In the genomic region with DNA sequence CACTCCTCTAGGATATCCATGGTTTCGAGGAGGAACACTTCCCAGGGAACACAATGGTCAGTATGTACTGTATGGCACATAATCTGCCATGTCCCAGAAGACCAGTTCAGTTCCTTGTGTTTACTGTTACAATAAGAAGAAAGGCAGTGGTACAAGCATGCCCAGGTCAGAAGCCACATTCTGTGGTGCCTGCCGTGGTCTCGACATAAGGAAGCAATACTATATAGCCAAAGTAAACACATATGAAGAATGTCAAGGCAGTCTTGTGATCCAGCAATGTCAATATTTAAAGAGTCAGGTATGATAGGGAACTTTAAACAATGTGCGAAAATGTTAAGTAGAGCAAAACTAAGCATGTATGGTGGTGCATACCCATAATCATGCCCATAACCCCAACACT, we compare ENCODE assay signal across 26 mouse cellular contexts. TPM values are rescaled to one million over a fixed set of nuclear protein-coding genes. Genes with fewer than 3 reads are reported as not detected.
DNase-seq lines count a peak whose midpoint lies in the region; ATAC-seq and TF ChIP-seq lines count a peak whose summit lies in the region.
"Had no signal": no experiment of that assay in that cellular context is flagged by ENCODE, and none has a peak within 500 bp of the region (broad histone marks: within the 10 kb centered on the region; RNA-seq: fewer than 3 reads in every experiment).

No protein-coding gene starts in this region.

- peak; percentile 30; the same call in 1 of the 2 replicates for ATAC-seq in lung, postnatal 0 days
- 0 out of 2 replicates have a peak, but pooled peaks have one; percentile 26 for ATAC-seq in intestine, postnatal 0 days
- ATAC-seq in stomach, embryonic 15.5 days (ENCODE audit: insufficient read depth, low FRiP score, low read depth), result peak; percentile 64
- ATAC-seq in midbrain, embryonic 11.5 days (ENCODE audit: low FRiP score), result no peak
- no peak for ATAC-seq in inflammation-experienced regulatory T-cells, adult 6 months
- ATAC-seq: CD4-positive, CD25-positive, alpha-beta regulatory T cell, adult 4 months; forebrain, embryonic 13.5 days; forebrain, embryonic 16.5 days had no signal

- no peaks in the 10 kb centered on the region for H3K27me3 ChIP-seq in lung, postnatal 0 days (replicated peaks; ENCODE audit: insufficient read depth, low read length)
- H3K27me3 ChIP-seq in intestine, postnatal 0 days (replicated peaks; ENCODE audit: control insufficient read depth, insufficient read depth, low read length), result no peaks in the 10 kb centered on the region
- H3K27me3 ChIP-seq in stomach, embryonic 15.5 days (replicated peaks), result no peaks in the 10 kb centered on the region
- H3K27me3 ChIP-seq in midbrain, embryonic 11.5 days (ENCODE audit: control insufficient read depth, insufficient read depth, low read length), result no peaks in the 10 kb centered on the region
- H3K27me3 ChIP-seq: forebrain, embryonic 13.5 days; heart, embryonic 13.5 days; hindbrain, embryonic 15.5 days had no signal

- peaks cover 16% of the 10 kb centered on the region; the same call in 1 of the 2 replicates for H3K4me1 ChIP-seq in lung, postnatal 0 days (ENCODE audit: insufficient read depth, low read depth, low read length)
- H3K4me1 ChIP-seq in intestine, postnatal 0 days (replicated peaks; ENCODE audit: control insufficient read depth, insufficient read depth, low read length), result peaks cover 15% of the 10 kb centered on the region
- peaks cover 9% of the 10 kb centered on the region for H3K4me1 ChIP-seq in stomach, embryonic 15.5 days
- H3K4me1 ChIP-seq in midbrain, embryonic 11.5 days (ENCODE audit: control insufficient read depth, insufficient read depth, low read length), result peaks cover 18% of the 10 kb centered on the region

- no peak overlapping the region for H3K4me2 ChIP-seq in lung, postnatal 0 days (replicated peaks; ENCODE audit: low read depth, low read length)
- no peak overlapping the region; the same call in 1 of the 2 replicates for H3K4me2 ChIP-seq in intestine, postnatal 0 days (replicated peaks; ENCODE audit: low read depth)
- H3K4me2 ChIP-seq in stomach, embryonic 15.5 days, result no peak overlapping the region
- H3K4me2 ChIP-seq in midbrain, embryonic 11.5 days, result no peak overlapping the region
- H3K4me2 ChIP-seq: forebrain, embryonic 13.5 days; heart, embryonic 13.5 days; hindbrain, embryonic 15.5 days had no signal

- no peak for TF ChIP-seq EP300 in lung, postnatal 0 days (IDR thresholded peaks at IDR 0.05)

- WGBS in lung, postnatal 0 days, result 38% methylated on average over 4 of the region's 4 CpGs
- WGBS in intestine, postnatal 0 days, result 46% methylated on average over 4 of the region's 4 CpGs
- WGBS in stomach, embryonic 15.5 days, result 54% methylated on average over 4 of the region's 4 CpGs
- 84% methylated on average over 4 of the region's 4 CpGs for WGBS in midbrain, embryonic 11.5 days

- TF ChIP-seq CTCF in lung, postnatal 0 days (IDR thresholded peaks at IDR 0.05), result no peak
- TF ChIP-seq CTCF in intestine, postnatal 0 days (IDR thresholded peaks at IDR 0.05; ENCODE audit: low read depth), result no peak

- peak overlapping the region; percentile 3; the same call in 1 of the 2 replicates for H3K27ac ChIP-seq in lung, postnatal 0 days (ENCODE audit: low read length)
- H3K27ac ChIP-seq in intestine, postnatal 0 days (ENCODE audit: low read depth, low read length), result no peak overlapping the region
- peak overlapping the region; percentile 33; the same call in 1 of the 2 replicates for H3K27ac ChIP-seq in stomach, embryonic 15.5 days
- H3K27ac ChIP-seq in midbrain, embryonic 11.5 days (ENCODE audit: low read depth, low read length), result no peak overlapping the region
- H3K27ac ChIP-seq: forebrain, embryonic 10.5 days; forebrain, embryonic 13.5 days; heart, adult 2 months; heart, embryonic 10.5 days; heart, embryonic 13.5 days; hindbrain, embryonic 15.5 days had no signal

- H3K9ac ChIP-seq in lung, postnatal 0 days (replicated peaks; ENCODE audit: low read depth), result no peak overlapping the region
- no peak overlapping the region for H3K9ac ChIP-seq in intestine, postnatal 0 days (ENCODE audit: low read depth, low read length)
- no peak overlapping the region for H3K9ac ChIP-seq in stomach, embryonic 15.5 days
- H3K9ac ChIP-seq in midbrain, embryonic 11.5 days (ENCODE audit: low read length), result no peak overlapping the region
- H3K9ac ChIP-seq: forebrain, embryonic 13.5 days; heart, embryonic 13.5 days; hindbrain, embryonic 15.5 days had no signal

- DNase-seq in lung, postnatal 0 days (ENCODE audit: low spot score), result peak; percentile 44
- no peak for DNase-seq in lung, postnatal 14 days
- DNase-seq in kidney, adult 11 months, result no peak
- no peak for DNase-seq in midbrain, embryonic 11.5 days (ENCODE audit: low spot score, missing footprints)
- DNase-seq: adrenal gland, adult 2 months; adrenal gland, postnatal 14 days; cerebellum, adult 11 months; cerebellum, adult 2 months; cerebellum, adult 9-11 months; cerebellum, postnatal 36 days; embryo, embryonic 11 days; gastrocnemius, postnatal 10 days; gastrocnemius, postnatal 36 days; heart, adult 2 months; heart, postnatal 14 days; heart, postnatal 4 days had no signal

- H3K36me3 ChIP-seq in lung, postnatal 0 days (ENCODE audit: insufficient read depth, low read length), result no peaks in the 10 kb centered on the region
- H3K36me3 ChIP-seq in intestine, postnatal 0 days (ENCODE audit: control insufficient read depth, insufficient read depth), result no peaks in the 10 kb centered on the region
- H3K36me3 ChIP-seq in stomach, embryonic 15.5 days, result no peaks in the 10 kb centered on the region
- H3K36me3 ChIP-seq in midbrain, embryonic 11.5 days (ENCODE audit: control insufficient read depth, insufficient read depth, low read length), result no peaks in the 10 kb centered on the region
- H3K36me3 ChIP-seq: forebrain, embryonic 10.5 days; heart, embryonic 10.5 days; heart, embryonic 13.5 days; hindbrain, embryonic 15.5 days had no signal

- H3K9me3 ChIP-seq in lung, postnatal 0 days (ENCODE audit: low read length), result no peaks in the 10 kb centered on the region
- no peaks in the 10 kb centered on the region for H3K9me3 ChIP-seq in intestine, postnatal 0 days (ENCODE audit: control insufficient read depth)
- H3K9me3 ChIP-seq in stomach, embryonic 15.5 days, result no peaks in the 10 kb centered on the region
- no peaks in the 10 kb centered on the region for H3K9me3 ChIP-seq in midbrain, embryonic 11.5 days (ENCODE audit: control insufficient read depth, low read length)
- H3K9me3 ChIP-seq: forebrain, embryonic 10.5 days; forebrain, embryonic 13.5 days; heart, embryonic 10.5 days; heart, embryonic 13.5 days; hindbrain, embryonic 15.5 days had no signal

- no peak overlapping the region for H3K4me3 ChIP-seq in lung, postnatal 0 days (ENCODE audit: low read depth, low read length)
- H3K4me3 ChIP-seq in intestine, postnatal 0 days (ENCODE audit: low read depth, low read length), result no peak overlapping the region
- H3K4me3 ChIP-seq in stomach, embryonic 15.5 days (replicated peaks), result no peak overlapping the region
- no peak overlapping the region for H3K4me3 ChIP-seq in midbrain, embryonic 11.5 days (ENCODE audit: low read depth, low read length)
- H3K4me3 ChIP-seq: forebrain, embryonic 10.5 days; forebrain, embryonic 13.5 days; heart, adult 2 months; heart, embryonic 10.5 days; heart, embryonic 13.5 days; hindbrain, embryonic 15.5 days had no signal

RNA-seq across cellular contexts. Expression of gene Fnip2, which starts 44.2 kb away (rescaled TPM):
- polyA plus RNA-seq in lung, postnatal 0 days (2015; fragmentation: Nextera tagmentation; extraction: Ambion mirVana), result 3.5 and 4.2 TPM in 2 replicates
- 3.3 and 3.4 TPM in 2 replicates for polyA plus RNA-seq in intestine, postnatal 0 days (2015; fragmentation: Nextera tagmentation; extraction: Ambion mirVana)
- polyA plus RNA-seq in stomach, embryonic 15.5 days (2015; fragmentation: Nextera tagmentation; extraction: Ambion mirVana), result 5.4 and 5.8 TPM in 2 replicates
- 4.9 and 5.5 TPM in 2 replicates for polyA plus RNA-seq in midbrain, embryonic 11.5 days (2014; fragmentation: Nextera tagmentation; extraction: Ambion mirVana)
- under 1 TPM; 0.13 to 0.40 (median 0.29) TPM for polyA plus RNA-seq in inflammation-experienced regulatory T-cells, adult 6 months (2017; shearing (Covaris generic))

Comparison
In these comparisons a context has a peak if more than half of its experiments do, and no peak if none do; other contexts are left out.
1. ATAC-seq: peak in lung, postnatal 0 days (single experiment), intestine, postnatal 0 days (single experiment) and stomach, embryonic 15.5 days (single experiment); none in midbrain, embryonic 11.5 days (single experiment) and inflammation-experienced regulatory T-cells, adult 6 months (single experiment).
2. H3K27ac ChIP-seq: peak in lung, postnatal 0 days (single experiment) and stomach, embryonic 15.5 days (single experiment); none in intestine, postnatal 0 days (single experiment) and midbrain, embryonic 11.5 days (single experiment).